Mouse (Mus musculus): ENCODE measurements around the gene Alcam. TPM values are rescaled to one million over a fixed set of nuclear protein-coding genes. Genes with fewer than 3 reads are reported as not detected.
A peak's percentile ranks its signal among the peaks of the same experiment; 100 is the strongest.

Alcam gene
- total RNA-seq, 2 experiments from 2014 or later = 9.2 to 10.1 TPM

- DNase-seq = peak; percentile 10
Observed at GRCm38 (mm10) chr16:52243421-52243973, 210.4 kb downstream of the Alcam start.

DNA sequence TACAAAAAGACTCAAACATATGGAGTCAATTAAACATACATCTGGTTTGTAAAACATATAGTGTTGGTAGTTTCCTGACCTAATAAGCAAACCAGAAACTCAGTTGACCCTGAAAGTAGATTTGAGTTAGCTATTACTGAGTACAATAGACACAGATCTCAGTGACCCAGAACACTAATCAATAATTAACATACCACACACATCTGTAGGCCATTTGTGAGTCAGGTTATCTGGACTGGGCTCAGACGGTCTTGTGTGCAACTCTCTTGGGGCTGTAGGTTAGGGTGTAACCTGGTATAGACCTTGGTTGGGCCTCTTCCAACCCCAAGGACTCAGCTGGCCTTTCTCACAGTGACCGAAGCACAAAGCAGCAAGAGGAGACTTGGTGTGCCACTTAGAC, 211.7 kb downstream of the Alcam start:
- DNase-seq = no peak

DNA sequence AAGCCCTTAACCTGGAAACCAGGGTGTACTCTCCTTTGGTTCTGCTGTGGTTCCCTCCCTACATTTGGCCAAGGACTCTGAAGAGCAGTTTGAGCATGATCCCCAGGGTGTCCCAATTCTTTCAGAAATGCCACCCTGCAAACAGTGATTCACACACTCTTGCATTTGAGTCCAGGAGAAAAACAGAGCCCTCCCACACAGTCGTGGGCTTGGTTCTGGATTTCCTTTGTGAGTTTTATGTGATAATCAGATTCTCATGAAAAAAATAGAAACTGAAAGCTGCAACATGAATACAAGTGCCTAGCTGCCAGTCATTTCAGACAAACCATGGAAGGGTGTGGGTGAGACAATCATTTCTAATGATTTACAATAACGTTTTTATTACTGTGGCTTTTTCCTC, 223.9 kb downstream of the Alcam start:
- no peak for DNase-seq

DNA sequence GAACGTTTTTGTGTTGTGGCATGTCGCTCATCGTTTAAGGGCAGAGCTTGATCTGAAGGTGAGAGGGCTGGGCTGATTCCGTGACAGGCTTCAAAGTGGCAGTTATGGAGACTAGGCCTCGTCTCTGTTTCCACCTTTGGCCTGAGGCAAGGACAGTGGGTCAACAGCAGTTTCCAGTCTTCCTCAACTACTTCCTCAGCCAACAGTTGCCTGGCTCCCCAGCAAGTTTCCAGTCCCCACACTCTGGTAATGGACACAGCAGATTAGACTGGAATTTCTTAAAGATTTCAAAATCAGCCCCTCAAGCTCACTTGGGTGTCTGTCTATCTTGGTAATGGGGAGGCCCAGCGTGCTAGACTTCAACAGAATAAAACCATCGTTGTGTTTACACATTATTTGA, 224.4 kb downstream of the Alcam start:
- no peak for DNase-seq

DNA sequence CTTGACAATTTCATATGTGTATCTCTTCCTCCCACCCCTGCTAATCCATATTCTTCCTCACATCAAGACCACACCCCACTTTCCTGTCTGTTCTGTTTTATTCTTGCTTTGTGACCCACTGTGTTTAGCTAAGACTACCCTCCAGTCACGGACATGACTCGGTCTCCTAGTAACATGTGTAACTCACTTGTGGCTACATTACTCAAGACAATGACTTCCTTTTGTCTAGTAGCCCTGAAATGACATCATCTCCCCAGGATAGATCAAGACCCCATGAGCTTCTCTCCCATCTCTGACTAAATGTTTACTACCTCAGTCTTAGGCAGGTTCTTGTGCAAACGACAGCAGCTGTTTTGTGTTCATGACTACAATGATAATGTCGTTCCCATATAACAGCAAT, 231.0 kb downstream of the Alcam start:
- no peak for DNase-seq

DNA sequence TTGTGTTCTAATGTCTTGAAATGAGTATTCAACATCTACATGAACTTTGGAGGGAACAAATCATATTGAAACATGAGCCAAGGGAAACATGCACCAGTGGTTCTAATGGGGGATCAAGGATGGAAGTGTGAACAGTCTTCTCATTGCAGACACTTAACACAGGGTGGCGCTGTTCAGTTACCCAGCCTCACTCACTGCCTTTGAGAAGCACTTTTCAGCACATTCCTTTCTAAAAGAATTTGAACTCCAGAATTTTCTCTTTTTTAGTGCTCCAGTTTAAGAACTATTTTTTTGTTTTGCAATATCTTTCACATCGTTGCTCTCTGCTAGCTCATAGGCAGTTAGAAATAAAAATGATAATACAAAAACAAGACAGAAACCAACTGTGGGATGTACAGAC, 234.8 kb downstream of the Alcam start:
- DNase-seq = peak; percentile 14

GRCm38 (mm10) chr16:52210844-52211606, 242.8 kb downstream of the Alcam start:
- DNase-seq = no peak

DNA sequence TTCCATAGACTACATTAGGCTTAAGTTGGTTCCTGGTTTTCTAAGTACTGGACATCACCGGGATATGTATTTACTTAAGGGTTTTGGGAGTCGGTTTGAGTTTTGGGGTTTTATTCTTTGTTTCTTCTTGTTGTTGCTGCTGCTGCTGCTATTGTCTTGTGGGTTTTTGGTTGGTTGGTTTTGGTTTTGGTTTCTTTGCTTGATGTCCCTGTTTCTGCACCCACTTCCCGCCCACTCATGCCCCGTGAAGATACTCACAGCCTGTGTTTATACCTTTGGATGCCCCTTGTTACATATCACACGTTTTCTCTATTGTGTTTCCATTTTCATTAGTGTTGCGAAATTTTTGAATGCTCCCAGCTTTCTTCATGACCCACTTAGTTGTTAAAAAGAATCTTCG, 253.8 kb downstream of the Alcam start:
- no peak for DNase-seq
